Mouse (Mus musculus) C2C12 (cell line): Measurements from ENCODE around the gene Sdk1.

Source experiments
- CEBPB ChIP-seq: IDR thresholded peaks from one replicate; pipeline ENCODE4 v1.6.1; 2011; ENCODE audit warnings: low read depth, mild to moderate bottlenecking, control low read depth, moderate library complexity
- CTCF ChIP-seq: IDR thresholded peaks from one replicate; pipeline ENCODE4 v1.5.1; 2011; ENCODE audit not compliant: control insufficient read depth, insufficient read depth, insufficient read length
- FOSL1 ChIP-seq: IDR thresholded peaks from one replicate; pipeline ENCODE4 v1.8.0; 2011; ENCODE audit warnings: mild to moderate bottlenecking, low read length; ENCODE audit not compliant: poor library complexity, insufficient read depth, severe bottlenecking
- MAX ChIP-seq: IDR thresholded peaks from one replicate; pipeline ENCODE4 v1.6.1; 2011; ENCODE audit warnings: mild to moderate bottlenecking, control low read depth
- MYOD1 ChIP-seq: IDR thresholded peaks from one replicate; pipeline ENCODE4 v1.6.1; 2011; ENCODE audit warnings: low read depth; ENCODE audit not compliant: control insufficient read depth, insufficient read length
- MYOG ChIP-seq: IDR thresholded peaks from one replicate; pipeline ENCODE4 v1.6.1; 2011; ENCODE audit not compliant: control insufficient read depth, insufficient read length; ENCODE audit errors: extremely low read depth
- USF1 ChIP-seq: IDR thresholded peaks from one replicate; pipeline ENCODE4 v1.6.1; 2011; ENCODE audit warnings: low read depth, mild to moderate bottlenecking, control low read depth, moderate library complexity

GRCm38 (mm10) chr5:141730006-141730405 is 488.7 kb downstream of the Sdk1 start:
- no peak for TF ChIP-seq CTCF
- no peak for TF ChIP-seq MAX
- TF ChIP-seq MYOD1 = no peak
- TF ChIP-seq MYOG = no peak
- no peak for TF ChIP-seq USF1
- no peak for TF ChIP-seq FOSL1
- TF ChIP-seq CEBPB = no peak
